Mouse (Mus musculus) frontal cortex, adult (tissue): Measurements from ENCODE around the gene Grik4.
"Not testable (repeated sequence)": the region's sequence is repeated elsewhere in the genome, so short reads cannot be mapped to it uniquely, and the experiment has no call there.

Source experiments
- ATAC-seq: cut with Nextera tagmentation; 2 replicates; pipeline ENCODE4 v1.9.2; 2017; ENCODE audit warnings: mild to moderate bottlenecking, moderate library complexity, mixed read lengths; ENCODE audit not compliant: low TSS enrichment

The Grik4 gene

DNA sequence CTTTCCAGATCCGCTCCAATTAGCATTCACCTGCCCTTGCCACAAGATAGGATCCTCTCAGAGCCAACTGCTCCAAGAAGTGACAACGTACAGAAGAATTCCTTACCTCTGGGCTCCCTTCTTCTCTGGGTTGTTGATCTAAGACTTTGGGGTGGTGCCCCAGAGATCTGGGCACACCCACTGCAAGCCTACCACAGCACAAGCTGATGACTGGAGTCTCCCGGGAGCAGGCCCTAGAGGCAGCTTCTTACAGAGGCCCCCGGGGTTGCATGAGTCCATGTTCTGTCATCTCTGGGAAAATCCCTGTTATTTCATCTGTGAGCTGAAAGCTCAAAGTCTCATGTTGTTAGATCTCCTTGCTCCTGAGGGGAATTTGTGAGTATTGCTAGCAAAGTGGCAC is 146.0 kb downstream of the Grik4 start:
- ATAC-seq: no peak

DNA sequence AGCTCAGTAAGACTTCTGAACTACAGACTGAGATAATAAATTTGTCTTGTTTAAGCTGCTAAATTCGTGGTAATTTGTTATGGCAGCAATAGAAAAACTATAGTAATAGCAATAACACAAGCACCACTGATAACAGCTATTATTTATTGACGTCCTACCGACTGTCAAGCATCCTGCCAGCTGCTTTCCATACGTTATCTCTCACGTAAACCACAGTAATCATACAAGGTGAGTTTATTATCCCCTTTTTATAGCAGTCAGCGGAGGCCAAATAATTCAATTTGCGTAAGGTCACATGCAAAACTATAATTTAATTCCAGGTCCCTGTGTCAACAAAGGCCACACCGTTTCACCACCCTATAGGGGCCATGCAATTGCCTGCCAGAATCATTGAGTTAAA is 147.0 kb downstream of the Grik4 start:
- no peak for ATAC-seq

DNA sequence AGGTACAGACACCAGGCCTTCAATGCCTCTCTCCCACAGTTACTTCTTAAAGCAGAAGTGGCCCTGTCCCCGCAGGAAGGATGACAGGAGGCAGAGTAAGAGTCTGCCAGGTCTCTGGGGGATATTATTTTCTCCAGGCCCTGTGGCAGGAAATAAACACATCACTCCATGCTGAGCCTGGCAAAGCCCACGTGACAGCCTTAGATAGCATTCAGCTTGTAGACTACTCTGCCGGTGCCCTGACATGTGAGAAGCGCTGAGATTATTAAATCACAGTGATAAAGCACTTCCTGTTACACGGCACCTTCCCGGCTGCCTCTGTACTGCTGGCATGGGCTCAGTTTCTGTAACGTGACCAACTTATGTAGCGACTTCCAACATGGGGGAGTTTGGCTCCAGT is 148.4 kb downstream of the Grik4 start:
- ATAC-seq: peak; percentile 62

DNA sequence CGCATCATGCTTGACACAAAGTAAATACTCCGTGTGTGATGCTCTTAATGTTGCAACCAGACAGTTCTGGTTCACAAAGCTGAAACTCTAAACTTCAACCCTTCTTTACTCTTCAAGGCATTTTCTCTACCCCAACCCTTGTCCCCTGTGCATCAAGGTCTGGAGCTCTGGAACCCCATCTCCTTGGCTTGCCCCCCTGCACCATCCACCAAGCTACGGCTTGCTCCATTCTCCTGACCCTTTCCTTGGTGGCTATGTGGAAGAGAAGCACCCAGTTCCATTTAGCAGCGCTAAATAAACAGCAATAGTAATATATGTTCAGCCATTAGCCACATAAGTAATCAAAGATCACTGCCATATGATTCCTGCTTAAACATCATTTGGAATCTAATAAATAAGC is 150.3 kb downstream of the Grik4 start:
- no peak for ATAC-seq

DNA sequence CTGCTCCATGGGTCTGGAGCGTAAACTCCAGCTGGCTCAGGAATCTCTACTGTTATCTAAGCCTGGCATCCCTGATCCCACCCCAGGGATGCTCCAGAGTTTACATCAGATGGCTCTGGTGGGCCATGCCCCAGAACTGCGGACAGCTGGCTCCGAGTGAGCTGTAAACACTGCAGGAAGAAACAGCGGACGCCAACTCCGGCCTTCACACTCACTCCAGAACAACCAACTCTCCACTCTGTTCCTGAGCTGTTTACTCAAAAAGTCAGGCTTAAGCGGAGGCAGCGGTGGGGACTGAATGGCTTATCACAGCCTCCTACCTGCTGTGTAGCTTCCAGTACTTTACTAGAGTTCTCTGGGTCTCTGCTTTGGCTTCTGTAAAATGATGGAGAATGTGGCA is 150.7 kb downstream of the Grik4 start:
- ATAC-seq: no peak

DNA sequence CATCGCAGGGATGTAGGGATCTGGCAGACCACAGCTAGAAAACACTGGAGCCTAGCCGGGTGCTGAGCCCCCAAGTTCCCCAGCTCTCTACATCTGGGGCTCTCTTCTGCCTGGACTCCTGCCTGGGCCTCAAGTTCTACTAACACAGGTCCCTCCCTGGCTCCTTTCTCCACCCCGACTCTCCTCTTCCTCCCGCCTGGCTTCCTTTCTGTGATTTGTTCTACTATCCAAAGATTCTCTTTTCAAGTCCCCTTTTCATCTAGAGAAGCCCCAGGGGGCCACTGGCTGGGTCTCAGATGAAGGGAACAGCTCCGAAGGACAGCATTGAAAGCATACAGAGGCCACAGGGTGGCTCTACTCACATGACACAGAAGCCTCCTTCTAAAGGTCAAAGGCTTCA is 151.9 kb downstream of the Grik4 start:
- no peak for ATAC-seq

DNA sequence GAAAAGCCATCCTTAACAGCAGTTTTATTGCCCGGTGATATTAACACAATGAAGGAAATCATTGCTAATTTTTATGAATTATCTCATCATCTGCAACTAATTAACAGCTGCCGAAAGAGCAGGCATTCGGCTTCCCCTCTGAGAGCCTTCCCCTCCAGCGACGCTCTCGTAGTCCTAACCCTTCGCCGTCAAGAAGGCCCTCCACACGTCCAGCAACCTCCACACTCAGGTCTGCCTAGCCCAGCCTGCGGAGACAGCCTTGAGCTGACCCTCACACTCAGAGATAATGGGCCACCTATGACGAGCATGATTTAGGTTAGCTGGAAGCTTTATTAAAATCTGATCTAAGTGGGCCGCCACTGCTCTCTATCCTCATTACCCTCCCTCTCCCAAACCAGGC is 152.5 kb downstream of the Grik4 start:
- ATAC-seq: no peak

DNA sequence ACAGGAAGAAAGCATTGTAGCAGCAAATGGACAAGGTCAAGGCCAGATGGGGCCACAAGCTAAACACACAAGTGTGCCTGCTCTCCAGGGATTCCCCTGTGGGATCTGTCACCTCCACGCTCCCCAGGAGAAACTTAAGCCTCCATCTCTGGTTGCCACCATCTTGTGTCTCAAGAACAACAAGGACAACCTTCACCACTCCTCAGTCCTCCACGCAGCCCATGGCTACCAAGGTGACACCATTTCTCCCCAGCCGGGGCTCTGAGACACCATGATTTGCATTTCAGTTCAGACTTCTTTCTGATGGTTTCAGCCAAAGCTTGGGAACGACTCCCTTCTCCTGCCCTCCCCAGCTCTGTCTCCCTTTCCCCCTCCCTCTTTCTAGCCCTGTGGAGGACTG is 152.9 kb downstream of the Grik4 start:
- ATAC-seq: no peak

DNA sequence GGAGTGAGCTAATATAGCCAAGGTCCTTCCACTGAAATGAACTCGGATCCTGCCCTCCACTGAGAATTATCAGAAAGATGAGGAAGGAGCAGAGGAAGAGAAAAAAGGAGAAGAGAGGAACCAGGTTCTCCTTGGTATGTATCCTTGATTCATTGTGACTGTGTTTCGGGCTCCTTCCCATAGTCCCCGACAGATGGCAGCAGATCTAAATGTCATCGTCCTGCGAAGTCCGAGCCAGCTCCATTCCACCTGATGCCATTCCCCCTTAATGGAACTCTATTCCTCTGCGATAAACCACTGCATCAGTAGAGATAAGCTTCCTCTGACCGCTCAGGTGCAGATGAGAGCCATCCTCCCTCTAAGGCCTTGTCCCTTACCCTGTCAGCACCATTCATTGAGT is 155.8 kb downstream of the Grik4 start:
- ATAC-seq: peak; percentile 78; the same call in 1 of the 2 replicates

DNA sequence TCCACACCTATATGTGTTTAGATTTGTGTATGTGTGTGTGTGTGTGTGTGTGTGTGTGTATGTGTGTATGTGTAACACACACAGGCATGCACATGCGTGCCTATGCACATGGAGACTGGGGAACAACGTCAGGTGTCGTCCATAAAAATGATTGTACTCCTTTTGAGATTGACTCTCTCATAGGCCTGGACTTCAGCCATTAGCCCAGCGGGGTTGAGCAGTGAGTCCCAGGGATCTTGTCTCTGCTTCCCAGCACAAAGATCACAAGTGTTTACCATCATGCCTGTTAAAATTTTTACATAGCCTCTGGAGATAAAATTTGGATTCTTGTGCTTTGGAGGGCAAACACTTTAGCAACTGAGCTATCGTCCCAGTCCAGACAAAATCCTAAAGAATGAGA is 157.4 kb downstream of the Grik4 start:
- ATAC-seq: no peak

DNA sequence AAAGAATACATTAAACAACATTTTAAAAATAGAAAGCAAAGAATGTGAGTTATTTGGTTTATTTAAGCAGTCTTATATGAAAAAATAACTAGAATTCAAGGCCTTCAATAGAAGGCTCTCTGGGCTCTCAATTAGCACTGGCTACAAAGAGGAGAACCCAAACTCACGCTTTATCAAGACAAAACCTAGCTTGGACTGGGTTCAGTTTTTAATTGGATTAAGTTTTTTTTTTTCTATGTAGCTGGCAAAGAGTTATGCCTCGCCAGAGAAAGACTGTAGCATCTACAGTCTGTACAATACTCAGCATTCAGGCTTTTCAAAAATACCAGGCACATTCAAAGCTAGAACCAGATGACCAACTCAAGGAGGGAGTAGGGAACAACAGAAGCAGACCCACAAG is 158.0 kb downstream of the Grik4 start:
- no peak for ATAC-seq

DNA sequence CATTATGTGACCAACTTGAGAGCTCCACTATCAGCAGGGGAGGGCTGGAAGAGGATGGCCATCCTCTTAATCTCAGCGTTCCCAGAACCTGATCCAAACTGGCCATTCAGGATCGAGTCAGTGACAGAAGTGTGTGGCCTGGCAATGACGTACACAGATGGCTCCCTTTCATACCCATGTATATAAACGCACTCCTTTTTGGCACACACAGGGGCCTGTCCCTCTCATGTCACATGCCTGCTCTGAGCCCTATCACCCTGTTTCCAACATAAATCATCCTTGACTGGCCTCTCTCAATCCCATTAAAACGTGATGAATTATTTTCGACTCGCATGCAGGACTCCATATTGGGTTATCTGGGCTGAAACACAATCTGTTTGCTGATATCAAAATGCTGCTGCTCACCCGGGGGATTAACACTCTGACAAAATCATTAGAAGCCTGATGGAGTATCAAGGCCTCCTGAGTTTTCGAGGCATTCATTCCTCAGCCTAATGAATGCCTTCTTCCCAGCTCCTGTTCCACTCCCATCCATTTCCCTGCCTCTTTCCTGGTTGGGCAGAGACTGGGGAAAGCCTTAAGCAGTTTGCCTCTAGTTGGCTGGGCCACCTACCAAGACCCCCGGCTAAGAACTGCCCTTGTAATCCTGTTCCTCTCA is 159.0 kb downstream of the Grik4 start:
- ATAC-seq: no peak

DNA sequence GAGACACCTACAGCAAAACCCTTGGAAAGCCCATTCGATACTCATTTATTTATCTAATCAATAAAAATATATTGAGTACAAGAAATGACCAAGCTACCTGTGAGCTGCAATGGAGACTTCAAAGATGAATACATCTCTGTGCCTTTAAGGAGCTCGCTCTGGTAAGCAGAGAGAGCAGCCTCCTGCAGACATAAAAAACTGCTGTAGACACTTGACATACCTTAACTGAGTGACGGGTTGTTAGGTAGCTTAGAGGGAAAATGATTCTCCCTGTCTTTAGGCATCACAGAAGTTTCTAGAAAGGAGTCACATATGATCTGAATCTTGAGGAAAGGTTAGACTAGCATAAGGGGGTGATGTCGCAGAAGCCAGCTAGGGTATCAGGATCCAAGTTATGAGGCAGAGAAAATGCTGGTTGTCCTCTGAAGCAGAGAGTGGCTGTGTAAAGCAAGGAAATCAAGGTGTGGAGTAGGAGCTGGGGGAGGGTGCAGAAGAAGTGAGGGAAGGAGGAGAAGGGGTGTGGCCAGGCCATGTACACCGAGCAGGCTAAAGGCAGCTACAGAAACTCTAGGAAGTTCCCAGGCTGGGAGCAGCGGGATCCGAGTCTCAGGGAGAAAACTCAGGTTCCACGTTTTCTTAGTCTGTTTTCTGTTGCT is 160.9 kb downstream of the Grik4 start:
- ATAC-seq: no peak

DNA sequence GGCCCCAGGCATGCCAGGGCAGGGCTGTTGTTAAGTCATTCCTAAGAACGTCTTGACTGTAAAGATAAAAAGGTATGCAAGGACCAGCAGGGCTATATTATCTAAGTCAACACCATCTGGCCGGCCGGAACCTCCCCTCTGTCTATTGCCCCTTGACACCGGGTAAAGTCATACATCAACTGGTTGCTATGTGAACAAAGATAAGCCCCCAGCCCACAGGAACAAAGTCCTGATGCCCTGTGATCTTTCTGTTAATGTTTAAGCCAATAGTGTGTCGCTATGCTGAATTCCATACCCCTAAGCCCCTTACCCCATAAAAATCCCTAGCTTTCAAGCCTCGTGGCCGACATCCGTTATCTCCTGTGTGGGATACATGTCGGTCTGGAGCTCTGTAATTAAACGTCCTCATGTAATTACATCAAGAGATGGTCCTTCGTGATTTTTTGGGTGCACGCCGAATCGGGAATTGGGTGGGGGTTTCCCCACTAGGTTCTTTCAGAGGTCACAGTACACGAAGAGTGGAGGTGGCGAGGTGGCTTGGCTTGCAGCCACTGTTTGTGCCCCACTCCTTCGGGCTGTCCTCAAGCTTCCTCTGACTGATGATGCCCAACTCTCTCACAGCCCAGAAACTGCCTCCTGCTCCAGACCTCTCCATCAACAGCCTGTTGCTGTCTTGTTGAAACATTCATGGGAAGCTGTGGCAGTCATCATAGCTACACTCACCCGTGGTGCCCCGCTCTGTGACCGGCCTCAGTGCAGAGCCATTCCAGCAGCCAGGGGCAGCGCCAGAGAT is 165.6 kb downstream of the Grik4 start:
- not testable (repeated sequence) for ATAC-seq

DNA sequence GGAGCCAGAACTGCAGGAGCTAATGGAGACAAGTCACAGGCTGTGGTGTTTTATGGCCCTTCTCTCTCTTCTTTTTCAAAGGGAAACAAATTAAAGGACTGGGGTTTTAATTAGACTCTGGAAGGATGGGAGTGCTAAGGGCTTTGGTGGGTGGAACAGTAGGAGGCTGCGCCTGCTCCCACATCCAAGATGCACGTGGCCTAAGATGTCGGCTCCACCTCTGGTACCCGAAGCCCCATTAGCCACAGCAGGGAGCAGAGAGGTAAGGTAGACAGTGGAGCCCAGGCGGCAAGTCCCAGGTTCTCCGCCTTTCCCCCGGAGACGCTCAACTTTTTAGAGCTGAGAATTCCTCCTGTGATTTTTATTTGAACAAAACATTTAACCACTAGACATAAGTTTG is 166.4 kb downstream of the Grik4 start:
- no peak for ATAC-seq

DNA sequence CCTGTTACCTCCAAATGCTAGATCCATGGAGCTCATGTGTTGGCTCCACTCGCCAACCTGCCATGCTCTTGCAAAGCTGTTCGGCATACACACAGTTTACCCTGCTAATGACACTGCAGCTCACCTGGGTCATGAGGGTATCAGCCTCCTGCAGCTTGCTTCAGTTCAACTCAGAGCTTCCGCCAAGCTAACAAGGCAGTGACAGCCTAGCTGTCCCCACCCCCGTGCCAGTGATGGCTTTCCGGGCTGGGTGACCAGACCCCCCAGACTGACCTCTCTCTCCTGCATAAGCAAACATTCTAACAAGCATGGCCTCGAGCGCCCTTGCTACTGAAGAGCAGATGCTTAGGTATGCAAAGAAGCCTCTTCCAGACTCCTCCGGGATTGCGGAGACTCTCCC is 167.5 kb downstream of the Grik4 start:
- ATAC-seq: no peak

DNA sequence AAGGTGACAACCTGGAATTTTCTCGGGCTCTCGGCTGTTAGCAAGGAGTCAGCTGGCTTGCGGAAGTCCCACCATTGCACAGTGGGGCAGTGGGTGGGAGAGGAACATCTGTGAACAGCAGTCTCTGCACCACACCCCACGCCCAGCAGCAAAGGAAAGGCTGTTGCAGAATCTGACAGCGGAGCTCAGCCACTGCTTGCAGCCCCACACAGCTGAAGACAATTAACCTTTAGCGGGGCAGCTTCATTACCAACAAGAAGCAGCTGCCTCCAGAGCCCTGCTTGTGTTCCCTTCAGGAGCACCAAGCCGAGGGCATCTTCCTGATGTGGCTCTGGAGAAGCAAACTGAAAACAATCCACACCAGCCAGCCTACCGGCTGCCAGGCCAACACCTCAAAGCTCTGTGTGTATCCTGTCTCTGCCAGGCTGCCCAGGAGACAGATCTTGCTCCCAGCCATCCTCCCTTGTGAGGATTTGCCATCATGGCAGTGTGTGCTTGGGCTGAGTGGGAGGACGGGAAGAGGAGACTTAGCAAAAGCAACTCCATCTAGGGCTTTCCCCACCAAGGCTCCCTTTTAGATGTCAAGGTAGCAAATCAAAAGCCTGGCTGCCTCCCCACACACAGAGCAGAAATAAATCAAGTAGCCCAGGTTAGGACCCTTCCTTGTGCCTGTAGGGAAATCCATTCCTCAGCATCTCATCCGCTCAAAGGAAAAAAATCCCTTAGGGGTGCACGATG is 179.3 kb downstream of the Grik4 start:
- peak; percentile 68; the same call in 1 of the 2 replicates for ATAC-seq

DNA sequence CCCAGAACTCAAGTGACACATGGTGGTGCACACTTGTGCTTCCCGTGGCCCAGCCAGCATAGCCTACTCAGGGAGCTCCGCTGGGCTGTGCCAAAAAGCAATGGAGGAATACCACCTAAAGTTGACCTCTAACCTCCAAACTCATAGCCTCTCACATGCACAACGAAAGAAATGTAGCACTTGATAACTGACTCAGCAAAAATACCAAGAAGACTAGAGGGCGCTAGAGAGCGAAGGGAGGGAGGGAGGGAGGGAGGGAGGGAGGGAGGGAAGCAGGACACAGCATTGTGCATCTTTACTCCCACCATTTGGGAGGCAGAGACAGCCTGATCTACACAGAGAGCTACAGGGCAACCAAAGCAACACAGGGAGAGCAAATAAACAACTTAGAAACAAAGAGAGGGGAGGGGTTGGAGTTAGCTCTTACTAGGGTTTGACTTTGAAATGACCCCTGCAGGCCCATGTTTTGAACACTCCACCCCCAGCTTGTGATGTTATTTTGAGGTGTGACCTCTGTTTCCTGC is 185.5 kb downstream of the Grik4 start:
- no peak for ATAC-seq

DNA sequence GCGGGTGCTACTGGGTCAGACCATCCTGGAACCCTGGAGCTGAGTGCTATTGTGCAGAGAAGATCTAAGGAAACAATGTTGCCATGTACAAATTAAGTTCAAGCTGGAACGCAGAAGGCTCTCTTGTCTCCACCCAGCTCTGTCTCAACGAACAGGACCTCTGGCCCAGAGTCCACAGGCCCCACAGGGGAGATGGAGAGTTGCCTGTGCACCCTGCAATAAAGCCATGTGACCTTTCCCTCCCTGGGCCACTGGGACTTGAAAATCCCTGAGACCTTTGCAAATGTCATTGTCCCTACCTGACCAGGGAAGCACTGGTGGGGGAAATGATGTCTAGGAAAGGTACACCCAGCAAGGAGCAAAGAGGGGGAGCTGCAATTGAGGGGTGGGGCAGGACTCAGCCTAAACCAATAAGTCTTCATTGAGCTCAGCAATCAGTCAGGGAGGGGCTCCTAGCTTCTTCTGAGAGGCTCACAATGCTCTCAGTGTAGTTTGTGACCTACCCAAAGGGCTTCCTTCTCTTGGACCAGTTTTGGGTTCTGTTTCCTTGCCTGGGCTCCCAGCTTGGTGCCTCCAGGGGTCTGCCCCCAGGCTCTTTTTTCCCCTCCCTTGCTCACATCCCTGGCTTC is 187.2 kb downstream of the Grik4 start:
- ATAC-seq: no peak

DNA sequence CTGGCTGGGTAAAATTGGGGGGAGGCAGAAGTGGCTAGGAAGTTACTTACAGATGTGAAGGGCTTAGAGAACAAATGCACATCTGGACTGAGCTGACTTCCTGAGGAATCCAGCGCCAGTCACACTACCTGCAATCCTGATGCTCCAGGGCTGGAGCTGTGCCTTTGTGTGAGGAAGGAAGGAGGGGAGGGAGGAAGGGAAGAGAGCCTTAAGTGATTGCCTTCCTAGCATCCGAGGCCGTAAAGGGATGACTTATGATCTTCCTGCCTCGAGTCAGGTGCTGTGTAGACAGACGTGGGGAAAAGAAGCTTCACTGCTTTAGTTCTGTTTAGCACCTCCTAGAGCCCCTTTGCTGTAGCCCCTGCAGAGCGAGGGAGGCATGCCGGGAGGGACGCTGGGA is 189.6 kb downstream of the Grik4 start:
- ATAC-seq: no peak

DNA sequence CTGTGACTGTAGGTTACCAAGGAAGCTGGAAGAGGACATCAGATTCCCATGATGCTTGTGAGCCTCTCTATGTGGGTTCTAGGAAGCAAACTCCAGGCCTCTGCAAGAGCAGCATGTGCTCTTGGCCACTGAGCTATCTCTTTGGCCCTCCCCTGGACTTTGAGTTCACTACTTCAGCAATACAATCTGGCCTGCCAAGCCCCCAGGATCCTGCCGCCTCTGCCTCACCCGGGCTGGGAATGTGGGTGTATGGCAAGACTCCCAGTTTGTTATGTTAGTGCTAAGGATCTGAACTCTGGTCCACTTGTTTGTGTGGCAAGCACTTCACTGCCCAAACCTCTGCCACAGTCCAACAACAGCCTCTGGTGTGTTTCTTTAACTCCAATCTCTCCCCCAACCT is 193.1 kb downstream of the Grik4 start:
- no peak for ATAC-seq

DNA sequence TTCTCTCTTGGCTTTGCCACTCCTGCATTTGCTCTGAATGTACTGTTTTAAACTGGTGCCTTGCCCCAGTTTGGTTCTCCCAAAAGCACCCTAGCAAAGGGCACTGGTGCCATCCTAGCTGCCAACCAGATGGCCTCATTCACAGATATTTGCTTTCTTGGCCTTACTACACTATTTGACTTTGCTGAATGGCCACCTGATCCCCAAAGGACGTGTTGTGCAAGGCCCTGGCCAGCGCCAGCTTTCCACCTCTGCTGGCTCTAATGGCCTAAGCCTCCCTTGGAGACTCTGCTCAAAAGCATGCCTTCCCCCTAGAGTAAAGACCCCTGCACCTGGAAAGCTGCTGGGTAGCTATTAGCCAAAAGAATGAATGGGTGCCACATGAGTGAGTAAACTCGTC is 194.1 kb downstream of the Grik4 start:
- ATAC-seq: no peak
